Mouse (Mus musculus): ENCODE data around the gene Rsph10b. TPM values are rescaled to one million over a fixed set of nuclear protein-coding genes. Genes with fewer than 3 reads are reported as not detected.

The Rsph10b gene
- 1 to 10 TPM in 1 of 2 experiments, under 1 TPM in 1; 0.34 to 1.5 TPM for polyA plus RNA-seq (2017; shearing (Covaris generic))

DNA sequence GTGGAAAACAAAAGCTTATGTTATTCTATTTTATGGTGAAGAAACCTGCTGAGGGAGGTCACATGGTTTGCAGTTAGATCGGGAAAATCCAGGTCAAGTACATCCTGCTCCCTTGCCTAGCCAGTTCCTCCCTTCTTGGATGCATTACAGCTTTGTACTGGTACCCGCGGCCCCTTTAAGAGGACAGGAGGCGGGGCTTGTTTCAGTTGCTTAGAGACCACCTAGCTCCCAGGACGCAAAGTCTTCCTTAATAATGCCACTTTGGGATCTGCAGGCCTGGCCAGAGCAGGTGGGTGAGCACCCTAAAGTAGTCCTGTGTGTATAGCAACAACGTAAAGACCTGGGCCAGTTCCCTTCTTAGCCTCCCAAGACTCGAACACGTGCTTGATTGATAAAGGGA, at the start of gene Rsph10b:
Rsph10b (plus strand) TSS at position 205 of the 400 bp plus-strand sequence.

DNA sequence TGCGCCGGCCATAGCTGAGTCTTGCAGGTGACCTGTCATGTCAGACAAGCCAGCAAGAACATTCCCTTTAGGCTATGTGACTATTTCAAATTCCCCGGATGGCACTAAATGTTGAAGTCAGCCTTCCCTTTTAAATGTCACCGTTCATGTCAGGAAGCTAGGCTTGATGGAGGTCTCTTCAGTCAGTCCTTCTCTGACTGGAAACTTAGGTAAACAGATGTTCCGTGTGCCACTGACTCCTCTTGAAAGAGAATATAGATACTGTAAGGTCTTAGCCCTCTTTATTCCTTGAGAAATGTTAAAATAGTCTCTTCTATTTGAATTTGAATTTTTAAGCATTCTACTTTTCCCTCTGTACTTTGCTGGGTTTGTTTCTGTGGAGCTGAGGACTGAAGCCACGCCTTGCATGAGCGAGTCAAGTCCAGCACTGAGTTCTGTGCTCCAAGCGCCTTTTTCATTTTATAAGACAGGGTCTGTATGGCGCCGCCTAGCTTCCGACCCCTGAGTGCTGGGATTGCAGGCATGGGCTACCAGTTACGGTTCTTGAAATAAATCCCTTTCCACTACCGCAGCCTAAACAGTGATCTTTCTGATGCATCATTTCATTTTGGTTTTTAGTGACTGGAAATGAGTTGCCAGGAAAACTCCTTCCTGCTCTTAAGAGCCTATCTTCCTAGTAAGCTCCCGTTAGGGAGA, 35.1 kb upstream of the Rsph10b start, which contains the start of gene Ankrd61:
Ankrd61 (minus strand) TSS at position 51 of the 696 bp plus-strand sequence.

DNA sequence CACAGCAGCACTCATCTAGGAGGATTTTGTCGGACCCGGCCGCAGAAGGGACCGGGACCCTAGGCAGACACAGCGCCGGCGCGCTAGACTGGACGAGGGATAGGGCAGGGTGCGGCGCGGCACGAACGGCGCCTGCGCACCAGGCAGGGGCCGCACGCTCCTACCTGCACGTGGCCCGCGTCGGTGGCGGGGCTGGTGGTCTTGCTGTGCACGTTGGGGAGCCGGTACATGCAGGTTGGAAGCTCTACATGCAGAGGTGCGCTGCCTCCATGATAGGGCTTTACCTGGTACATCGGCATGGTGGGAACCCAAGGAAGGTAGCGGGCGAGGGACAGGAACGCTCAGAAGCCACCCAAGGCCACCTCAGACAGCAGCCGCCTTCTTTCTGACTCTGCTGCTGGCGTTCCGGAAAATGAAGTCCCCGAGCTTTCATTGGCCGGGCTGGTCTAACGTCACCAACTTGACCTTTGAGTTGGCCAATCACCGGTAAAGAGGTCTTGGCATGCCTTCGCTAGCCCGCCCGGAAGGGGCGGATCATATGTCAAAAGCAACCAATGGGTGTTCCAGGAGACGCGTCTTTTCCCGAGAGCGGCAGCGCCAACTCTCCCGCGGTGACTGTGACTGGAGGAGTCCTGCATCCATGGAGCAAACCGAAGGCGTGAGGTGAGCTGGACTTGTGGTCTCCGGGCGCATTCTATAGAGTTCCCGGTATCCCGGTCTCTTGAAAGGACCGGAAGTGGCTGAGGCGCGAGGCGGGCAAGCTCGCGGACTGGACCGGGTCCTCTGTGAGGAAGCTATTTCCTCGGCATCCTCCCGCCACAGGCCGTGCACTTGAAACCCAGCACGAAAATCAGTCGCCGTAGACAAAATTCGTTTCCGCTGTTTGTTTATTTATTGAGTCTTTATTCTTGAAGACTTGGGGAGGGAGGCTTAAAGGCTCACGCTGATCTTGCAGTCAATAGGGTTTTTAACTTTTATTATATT, 23.1 kb upstream of the Rsph10b start, which contains the start of the genes Aimp2 and Pms2:
Aimp2 (minus strand) TSS at position 431 of the 984 bp plus-strand sequence.
Pms2 (plus strand) TSS at position 548 of the 984 bp plus-strand sequence.

DNA sequence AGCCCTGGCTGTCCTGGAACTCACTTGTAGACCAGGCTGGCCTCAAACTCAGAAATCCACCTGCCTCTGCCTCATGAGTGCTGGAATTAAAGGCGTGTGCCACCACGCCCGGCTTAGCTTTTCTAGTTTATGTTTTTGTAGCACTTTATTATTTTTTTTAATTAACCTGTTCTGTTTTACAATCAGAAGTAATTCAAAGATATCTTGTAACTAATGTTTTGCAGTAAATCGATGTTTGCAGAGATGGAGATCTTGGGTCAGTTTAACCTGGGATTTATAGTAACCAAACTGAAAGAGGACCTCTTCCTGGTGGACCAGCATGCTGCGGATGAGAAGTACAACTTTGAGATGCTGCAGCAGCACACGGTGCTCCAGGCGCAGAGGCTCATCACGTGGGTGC, 5.0 kb upstream of the Rsph10b start, which contains the start of gene Gm42421:
Gm42421 (plus strand) TSS at position 301 of the 400 bp plus-strand sequence.

DNA sequence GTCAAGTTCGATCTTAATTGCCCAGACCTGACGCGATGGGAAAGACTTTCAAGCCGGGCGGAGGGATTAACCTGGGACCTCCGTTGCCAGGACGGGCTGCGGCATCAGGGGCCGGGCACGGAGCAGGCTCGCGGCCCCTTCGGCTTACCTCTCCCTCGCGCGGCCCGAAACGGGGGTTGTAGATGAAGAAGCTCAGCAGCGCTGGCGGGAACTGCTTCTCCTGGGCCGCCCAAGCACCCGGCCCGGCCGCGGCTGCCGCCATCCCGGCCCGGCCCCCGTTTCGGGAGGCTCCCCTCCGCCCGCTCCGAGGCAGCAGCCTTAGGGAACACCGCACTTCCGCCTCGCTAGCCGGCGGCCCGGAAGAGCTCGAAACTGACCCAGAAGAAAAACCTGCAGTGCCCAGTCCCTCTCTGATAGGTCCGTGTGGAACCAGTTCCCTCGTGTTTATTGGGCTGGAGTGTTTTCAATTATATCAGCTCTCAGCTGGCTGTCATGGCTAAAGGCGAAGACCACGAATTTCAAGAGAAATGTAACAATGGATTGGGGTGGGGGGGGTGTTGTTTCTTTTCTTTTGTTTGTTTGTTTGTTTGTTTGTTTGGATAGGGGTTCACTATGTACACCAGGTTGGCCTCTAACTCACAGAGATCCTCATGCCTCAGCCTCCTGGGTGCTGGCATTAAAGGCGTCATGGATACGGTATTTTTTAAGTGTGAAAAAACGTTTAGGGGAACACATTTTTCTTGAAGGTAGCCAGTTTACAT, 81.9 kb downstream of the Rsph10b start, which contains the start of gene Ccz1:
Ccz1 (minus strand) TSS at position 327 of the 761 bp plus-strand sequence.

DNA sequence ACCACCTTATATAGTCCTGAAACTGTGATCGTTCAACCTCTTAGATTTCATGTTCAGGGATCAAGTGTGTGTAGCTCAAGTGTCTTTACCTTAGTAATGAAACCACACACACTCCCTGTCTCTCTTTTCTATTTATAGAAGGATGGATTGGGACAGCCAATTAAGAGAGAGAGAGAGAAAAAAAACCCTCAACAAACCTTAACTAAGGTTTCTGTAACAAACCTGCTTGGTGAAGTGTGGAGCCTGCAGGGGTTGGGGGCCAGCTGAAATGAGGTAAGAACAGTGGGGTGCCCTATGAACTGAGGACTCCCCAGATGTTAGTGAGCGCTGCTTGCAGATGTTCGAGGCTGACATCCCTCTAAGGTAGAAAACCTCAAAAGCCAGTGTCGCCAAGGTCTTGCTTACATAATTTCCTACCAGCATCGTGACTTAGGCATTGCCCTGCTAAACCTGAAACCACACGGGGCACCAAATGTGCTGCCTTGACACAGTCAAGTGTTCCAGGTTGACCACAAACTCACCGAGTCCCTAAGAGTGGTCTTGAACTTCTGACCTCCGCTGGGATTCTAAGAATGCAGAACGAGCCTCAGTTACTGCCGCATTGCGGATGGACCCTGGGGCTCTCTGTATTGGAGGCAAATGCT, 93.9 kb downstream of the Rsph10b start, which contains the start of gene Ocm:
Ocm (minus strand) TSS at position 51 of the 644 bp plus-strand sequence.

Other genes starting within 250 kb of the Rsph10b start
- 10 to 100 TPM; 21.3 to 24.5 TPM for gene Usp42, start 200.8 kb upstream of the Rsph10b start, polyA plus RNA-seq (2017; shearing (Covaris generic))
- 10 to 100 TPM; 54.5 to 67.6 TPM for gene Eif2ak1, start 115.2 kb upstream of the Rsph10b start, polyA plus RNA-seq (2017; shearing (Covaris generic))
- under 1 TPM in 1 of 2 experiments, not detected in 1; 0.60 TPM for gene Ankrd61, start 35.4 kb upstream of the Rsph10b start, polyA plus RNA-seq (2017; shearing (Covaris generic))
- 10 to 100 TPM; 50.2 to 59.8 TPM for gene Aimp2, start 23.2 kb upstream of the Rsph10b start, polyA plus RNA-seq (2017; shearing (Covaris generic))
- 10 to 100 TPM; 31.3 to 49.7 TPM for gene Pms2, start 23.1 kb upstream of the Rsph10b start, polyA plus RNA-seq (2017; shearing (Covaris generic))
- gene Gm42421, start 4.9 kb upstream of the Rsph10b start, polyA plus RNA-seq (2017; shearing (Covaris generic)): 1 to 10 TPM in 1 of 2 experiments, under 1 TPM in 1; 0.64 to 3.9 TPM
- gene Ccz1, start 81.8 kb downstream of the Rsph10b start, polyA plus RNA-seq (2017; shearing (Covaris generic)): 10 to 100 TPM; 62.8 to 71.5 TPM
- not detected for gene Ocm, start 93.6 kb downstream of the Rsph10b start, polyA plus RNA-seq (2017; shearing (Covaris generic))
- gene Lmtk2, start 167.4 kb downstream of the Rsph10b start, polyA plus RNA-seq (2017; shearing (Covaris generic)): 10 to 100 TPM; 14.7 to 15.2 TPM

Measured in inflammation-experienced regulatory T-cells (primary cell).